Mouse (Mus musculus): ENCODE results near the gene Ndufv1. TPM values are rescaled to one million over a fixed set of nuclear protein-coding genes. Genes with fewer than 3 reads are reported as not detected.

Ndufv1 gene
- polyA plus RNA-seq, 1 experiment: 127 TPM

GRCm38 (mm10) chr19:3998335-3998734 is 14.3 kb downstream of the Ndufv1 start:
- TF ChIP-seq CTCF (IDR thresholded peaks at IDR 0.05; ENCODE audit: insufficient read depth, low read length): no peak
- no peak for TF ChIP-seq POLR2A (IDR thresholded peaks at IDR 0.05; ENCODE audit: borderline replicate concordance, extremely low read depth, low read depth, low read length)
- Histone ChIP-seq H3K4me1 (ENCODE audit: control insufficient read depth, insufficient read depth, low read length) (peaks cover 5% of the 10 kb centered on the region), H3K4me3 (replicated peaks; ENCODE audit: extremely low read depth, low read depth, low read length) (no peak overlapping the region)
- no peak for DNase-seq
- 74% methylated on average over 8 of the region's 8 CpGs for WGBS

- 56% methylated on average over 8 of the region's 8 CpGs for WGBS
- TF ChIP-seq POLR2A (IDR thresholded peaks at IDR 0.05; ENCODE audit: borderline replicate concordance, extremely low read depth, low read depth, low read length) (no peak), CTCF (IDR thresholded peaks at IDR 0.05; ENCODE audit: insufficient read depth, low read length) (no peak)
- Histone ChIP-seq H3K4me3 (replicated peaks; ENCODE audit: extremely low read depth, low read depth, low read length) (no peak overlapping the region), H3K4me1 (ENCODE audit: control insufficient read depth, insufficient read depth, low read length) (peaks cover 5% of the 10 kb centered on the region)
- no peak for DNase-seq
Measured at GRCm38 (mm10) chr19:3997231-3997630, 15.4 kb downstream of the Ndufv1 start.

DNA sequence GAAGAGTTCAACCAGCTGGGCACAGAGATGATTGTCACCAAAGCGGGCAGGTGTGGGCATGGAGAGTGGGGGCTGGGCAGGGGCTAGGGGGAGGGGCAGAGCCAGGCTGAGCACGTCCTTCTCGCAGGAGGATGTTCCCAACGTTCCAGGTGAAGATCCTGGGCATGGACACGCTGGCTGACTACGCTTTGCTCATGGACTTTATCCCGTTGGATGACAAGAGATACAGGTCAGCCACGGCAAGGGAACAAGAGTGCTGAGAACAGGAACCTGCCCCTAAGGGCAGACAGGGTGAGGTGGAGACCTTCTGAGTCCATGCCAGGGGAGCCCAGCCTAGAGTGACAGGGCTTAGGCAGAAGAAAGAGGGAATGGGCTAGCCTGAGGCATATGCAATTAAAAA is 15.9 kb downstream of the Ndufv1 start:
- no peak overlapping the region for H3K4me3 ChIP-seq (replicated peaks; ENCODE audit: extremely low read depth, low read depth, low read length)
- TF ChIP-seq POLR2A (IDR thresholded peaks at IDR 0.05; ENCODE audit: borderline replicate concordance, extremely low read depth, low read depth, low read length) (no peak), CTCF (IDR thresholded peaks at IDR 0.05; ENCODE audit: insufficient read depth, low read length) (no peak)
- WGBS: 86% methylated on average over 8 of the region's 8 CpGs
- no peak for DNase-seq
- H3K4me1 ChIP-seq (ENCODE audit: control insufficient read depth, insufficient read depth, low read length): peaks cover 5% of the 10 kb centered on the region

DNA sequence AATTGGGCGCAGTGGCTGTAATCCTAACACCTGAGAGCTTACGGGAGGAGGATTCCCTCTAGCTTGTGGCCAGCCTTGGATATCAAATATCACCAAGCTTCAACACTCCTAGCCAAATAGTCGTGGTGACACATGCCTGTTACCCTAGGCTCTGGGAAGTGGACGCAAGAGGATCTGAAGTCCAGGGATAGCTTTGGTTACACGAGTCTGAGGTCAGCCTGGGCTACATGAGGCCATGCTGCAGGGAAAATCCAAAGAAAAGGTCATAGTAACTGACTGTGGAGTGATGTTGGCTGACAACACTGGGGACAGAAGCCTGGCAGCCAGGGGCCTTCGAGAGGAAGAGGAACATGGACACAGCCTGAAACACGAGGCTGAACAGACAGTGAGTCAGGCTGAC is 16.5 kb downstream of the Ndufv1 start:
- 58% methylated on average over 7 of the region's 7 CpGs for WGBS
- DNase-seq: no peak
- TF ChIP-seq POLR2A (IDR thresholded peaks at IDR 0.05; ENCODE audit: borderline replicate concordance, extremely low read depth, low read depth, low read length): no peak
- H3K4me1 ChIP-seq (ENCODE audit: control insufficient read depth, insufficient read depth, low read length): peaks cover 4% of the 10 kb centered on the region
- H3K4me3 ChIP-seq (replicated peaks; ENCODE audit: extremely low read depth, low read depth, low read length): no peak overlapping the region

GRCm38 (mm10) chr19:3995505-3995904 is 17.1 kb downstream of the Ndufv1 start:
- 71% methylated on average over 3 of the region's 3 CpGs for WGBS
- TF ChIP-seq CTCF (IDR thresholded peaks at IDR 0.05; ENCODE audit: insufficient read depth, low read length): no peak
- no peak for TF ChIP-seq POLR2A (IDR thresholded peaks at IDR 0.05; ENCODE audit: borderline replicate concordance, extremely low read depth, low read depth, low read length)
- Histone ChIP-seq H3K4me3 (replicated peaks; ENCODE audit: extremely low read depth, low read depth, low read length) (no peak overlapping the region), H3K4me1 (ENCODE audit: control insufficient read depth, insufficient read depth, low read length) (no peaks in the 10 kb centered on the region; the same call in 1 of the 2 replicates)
- no peak for DNase-seq

DNA sequence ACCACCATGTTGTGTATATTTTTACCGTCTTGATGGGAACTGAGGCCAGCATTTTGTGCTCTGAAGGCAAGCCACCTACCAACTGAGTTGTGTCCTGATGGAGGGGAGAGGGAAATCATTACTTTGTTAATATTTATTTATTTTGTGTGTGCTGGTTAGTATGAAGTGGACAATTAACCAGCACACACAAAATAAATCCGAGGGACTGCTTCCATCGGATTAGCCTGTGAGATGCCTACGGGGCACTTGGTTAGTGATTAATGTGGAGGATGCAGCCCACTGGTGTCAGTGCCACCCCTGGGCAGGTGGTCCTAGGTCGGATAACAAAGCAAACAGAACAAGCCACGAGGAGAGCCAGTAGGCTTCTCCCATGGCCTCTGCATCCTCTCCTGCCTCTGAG is 17.7 kb downstream of the Ndufv1 start:
- no peak for DNase-seq
- 50% methylated on average over 6 of the region's 6 CpGs for WGBS
- TF ChIP-seq POLR2A (IDR thresholded peaks at IDR 0.05; ENCODE audit: borderline replicate concordance, extremely low read depth, low read depth, low read length) (no peak), CTCF (IDR thresholded peaks at IDR 0.05; ENCODE audit: insufficient read depth, low read length) (no peak)
- Histone ChIP-seq H3K4me3 (replicated peaks; ENCODE audit: extremely low read depth, low read depth, low read length) (no peak overlapping the region), H3K4me1 (ENCODE audit: control insufficient read depth, insufficient read depth, low read length) (no peaks in the 10 kb centered on the region; the same call in 1 of the 2 replicates)

GRCm38 (mm10) chr19:3992416-3992815 is 20.2 kb downstream of the Ndufv1 start, which contains the start of gene Tbx10:
Tbx10 (plus strand) TSS chr19:3992752.
- 55% methylated on average over 5 of the region's 5 CpGs for WGBS
- Histone ChIP-seq H3K4me3 (replicated peaks; ENCODE audit: extremely low read depth, low read depth, low read length) (no peak within 1 kb of the TSS), H3K4me1 (ENCODE audit: control insufficient read depth, insufficient read depth, low read length) (no peaks in the 10 kb centered on the region; the same call in 1 of the 2 replicates)
- no peak for DNase-seq
- no peak for TF ChIP-seq POLR2A (IDR thresholded peaks at IDR 0.05; ENCODE audit: borderline replicate concordance, extremely low read depth, low read depth, low read length)
- no peak for TF ChIP-seq CTCF (IDR thresholded peaks at IDR 0.05; ENCODE audit: insufficient read depth, low read length)

DNA sequence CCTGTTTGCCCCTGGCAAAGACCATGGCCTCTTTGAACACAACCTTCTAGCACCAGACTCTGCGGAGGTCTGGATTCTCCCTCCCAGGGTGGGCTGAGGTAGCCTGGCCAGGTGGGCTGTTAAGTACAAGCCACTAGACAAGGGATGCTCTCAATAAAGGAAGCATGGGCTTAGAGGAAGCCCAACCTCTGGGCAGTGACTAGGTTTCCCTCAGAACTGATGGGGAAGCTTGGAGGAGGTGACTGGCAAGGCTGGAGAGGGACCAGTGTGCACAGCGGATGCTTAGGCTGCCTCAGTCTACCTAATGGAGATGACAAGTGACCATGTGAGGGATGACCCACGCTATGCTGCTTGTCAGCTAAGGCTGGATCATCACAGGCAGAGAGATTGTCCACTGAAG is 20.6 kb downstream of the Ndufv1 start:
- TF ChIP-seq CTCF (IDR thresholded peaks at IDR 0.05; ENCODE audit: insufficient read depth, low read length) (no peak), POLR2A (IDR thresholded peaks at IDR 0.05; ENCODE audit: borderline replicate concordance, extremely low read depth, low read depth, low read length) (no peak)
- no peak overlapping the region for H3K4me3 ChIP-seq (replicated peaks; ENCODE audit: extremely low read depth, low read depth, low read length)
- H3K4me1 ChIP-seq (ENCODE audit: control insufficient read depth, insufficient read depth, low read length): no peaks in the 10 kb centered on the region; the same call in 1 of the 2 replicates
- WGBS: 86% methylated on average over 3 of the region's 3 CpGs
- DNase-seq: no peak

- no peak for DNase-seq
- TF ChIP-seq CTCF (IDR thresholded peaks at IDR 0.05; ENCODE audit: insufficient read depth, low read length): no peak
- no peak for TF ChIP-seq POLR2A (IDR thresholded peaks at IDR 0.05; ENCODE audit: borderline replicate concordance, extremely low read depth, low read depth, low read length)
- H3K4me3 ChIP-seq (replicated peaks; ENCODE audit: extremely low read depth, low read depth, low read length): no peak overlapping the region
- WGBS: 95% methylated on average over 3 of the region's 3 CpGs
- peaks cover 2% of the 10 kb centered on the region for H3K4me1 ChIP-seq (ENCODE audit: control insufficient read depth, insufficient read depth, low read length)
Measured at GRCm38 (mm10) chr19:3991562-3991961, 21.0 kb downstream of the Ndufv1 start.

DNA sequence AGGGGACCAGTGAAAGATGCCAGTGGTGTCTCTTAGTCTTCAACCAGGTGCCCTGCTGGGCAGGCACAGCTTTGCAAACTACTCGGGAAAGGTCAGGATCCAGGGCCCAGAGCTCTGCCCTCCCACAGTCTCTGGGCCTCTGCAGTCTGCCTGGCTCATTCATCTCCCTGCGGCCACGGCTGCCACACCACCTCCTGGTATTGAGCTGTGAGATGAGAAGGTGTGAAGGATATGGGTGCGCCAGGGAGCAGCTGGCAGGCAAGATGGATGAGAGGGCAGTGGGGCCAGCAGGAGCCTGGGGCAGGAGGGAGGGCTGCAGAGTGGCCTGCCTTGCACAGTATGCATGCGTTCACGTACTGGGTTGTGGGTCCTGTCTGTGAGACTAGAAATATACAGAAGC is 21.8 kb downstream of the Ndufv1 start:
- Histone ChIP-seq H3K4me3 (replicated peaks; ENCODE audit: extremely low read depth, low read depth, low read length) (no peak overlapping the region), H3K4me1 (ENCODE audit: control insufficient read depth, insufficient read depth, low read length) (peaks cover 3% of the 10 kb centered on the region)
- no peak for TF ChIP-seq CTCF (IDR thresholded peaks at IDR 0.05; ENCODE audit: insufficient read depth, low read length)
- no peak for TF ChIP-seq POLR2A (IDR thresholded peaks at IDR 0.05; ENCODE audit: borderline replicate concordance, extremely low read depth, low read depth, low read length)
- WGBS: 67% methylated on average over 6 of the region's 6 CpGs
- DNase-seq: no peak
